Comparison of ENCODE assay signal across 11 mouse cellular contexts in genomic region chr13:38009721-38010408, GRCm38 (mm10). TPM values are rescaled to one million over a fixed set of nuclear protein-coding genes. Genes with fewer than 3 reads are reported as not detected.
DNase-seq lines count a peak whose midpoint lies in the region; ATAC-seq and TF ChIP-seq lines count a peak whose summit lies in the region.
"Had no signal": no experiment of that assay in that cellular context is flagged by ENCODE, and none has a peak within 500 bp of the region (broad histone marks: within the 10 kb centered on the region; RNA-seq: fewer than 3 reads in every experiment).

No protein-coding gene starts in this region.

- no peak overlapping the region for H3K27ac ChIP-seq in kidney, adult 2 months (ENCODE audit: insufficient read depth, low read depth, low read length)
- H3K27ac ChIP-seq in kidney, embryonic 14.5 days (ENCODE audit: low read depth, low read length) = no peak overlapping the region
- peak overlapping the region; percentile 86 for H3K27ac ChIP-seq in MEL (ENCODE audit: control insufficient read depth, low read depth, low read length)
- peak overlapping the region; percentile 79 for H3K27ac ChIP-seq in liver, embryonic 12.5 days
- H3K27ac ChIP-seq in heart, embryonic 10.5 days = no peak overlapping the region
- H3K27ac ChIP-seq: embryonic facial prominence, embryonic 15.5 days; stomach, embryonic 15.5 days had no signal

- peak; percentile 3 for DNase-seq in kidney, adult 2 months
- peak; percentile 96 for DNase-seq in MEL (ENCODE audit: low read depth, low spot score)
- no peak for DNase-seq in heart, embryonic 10.5 days (ENCODE audit: low spot score)
- no peak for DNase-seq in MN1 (ENCODE audit: low spot score)
- DNase-seq: cerebellum, adult 11 months had no signal

- no peak overlapping the region for H3K4me2 ChIP-seq in kidney, embryonic 14.5 days (replicated peaks; ENCODE audit: low read depth, low read length)
- H3K4me2 ChIP-seq in liver, embryonic 12.5 days = peak overlapping the region; percentile 49
- H3K4me2 ChIP-seq: embryonic facial prominence, embryonic 15.5 days; stomach, embryonic 15.5 days had no signal

- no peak for TF ChIP-seq RAD21 in MEL (IDR thresholded peaks at IDR 0.05; ENCODE audit: low read depth, low read length)

- H3K4me3 ChIP-seq in kidney, adult 2 months (ENCODE audit: insufficient read depth, low read depth, low read length) = no peak overlapping the region
- H3K4me3 ChIP-seq in kidney, embryonic 14.5 days (ENCODE audit: low read length) = no peak overlapping the region
- H3K4me3 ChIP-seq in MEL (ENCODE audit: control insufficient read depth in 1 of 2, insufficient read depth in 1 of 2, low read depth in 2 of 2, low read length in 2 of 2) = peak overlapping the region; percentile 36 to 44
- no peak overlapping the region for H3K4me3 ChIP-seq in liver, embryonic 12.5 days
- no peak overlapping the region for H3K4me3 ChIP-seq in heart, embryonic 10.5 days
- H3K4me3 ChIP-seq: embryonic facial prominence, embryonic 15.5 days; stomach, embryonic 15.5 days had no signal

- H3K27me3 ChIP-seq in kidney, adult 2 months (replicated peaks; ENCODE audit: control insufficient read depth, insufficient read depth, low read length) = no peaks in the 10 kb centered on the region
- H3K27me3 ChIP-seq in kidney, embryonic 14.5 days (ENCODE audit: control insufficient read depth, insufficient read depth, low read length) = no peaks in the 10 kb centered on the region
- no peaks in the 10 kb centered on the region for H3K27me3 ChIP-seq in MEL (ENCODE audit: control insufficient read depth in 1 of 2, insufficient read depth in 2 of 2, low read length in 2 of 2)
- H3K27me3 ChIP-seq in liver, embryonic 12.5 days (replicated peaks) = no peaks in the 10 kb centered on the region; the same call in 1 of the 2 replicates
- H3K27me3 ChIP-seq in heart, embryonic 10.5 days (ENCODE audit: insufficient read depth, poor library complexity, severe bottlenecking) = no peaks in the 10 kb centered on the region
- H3K27me3 ChIP-seq: embryonic facial prominence, embryonic 15.5 days; stomach, embryonic 15.5 days had no signal

- H3K79me2 ChIP-seq in MEL (ENCODE audit: control insufficient read depth, insufficient read depth, low read length, poor library complexity) = no peaks in the 10 kb centered on the region

- no peak overlapping the region for H3K9ac ChIP-seq in kidney, embryonic 14.5 days (ENCODE audit: low read depth, low read length)
- H3K9ac ChIP-seq in MEL (ENCODE audit: control insufficient read depth, low read depth, low read length, poor library complexity, severe bottlenecking) = peak overlapping the region; percentile 55
- H3K9ac ChIP-seq in liver, embryonic 12.5 days = peak overlapping the region; percentile 14; the same call in 1 of the 2 replicates
- H3K9ac ChIP-seq: embryonic facial prominence, embryonic 15.5 days; stomach, embryonic 15.5 days had no signal

- no peaks in the 10 kb centered on the region for H3K4me1 ChIP-seq in kidney, adult 2 months (ENCODE audit: control insufficient read depth, insufficient read depth, low read length)
- H3K4me1 ChIP-seq in kidney, embryonic 14.5 days (ENCODE audit: control insufficient read depth, insufficient read depth, low read length) = no peaks in the 10 kb centered on the region
- peaks cover 9 to 14% of the 10 kb centered on the region in 2 experiments for H3K4me1 ChIP-seq in MEL (ENCODE audit: control insufficient read depth in 1 of 2, insufficient read depth in 2 of 2, low read length in 2 of 2)
- peaks cover 16% of the 10 kb centered on the region for H3K4me1 ChIP-seq in liver, embryonic 12.5 days
- no peaks in the 10 kb centered on the region for H3K4me1 ChIP-seq in heart, embryonic 10.5 days
- H3K4me1 ChIP-seq: embryonic facial prominence, embryonic 15.5 days; stomach, embryonic 15.5 days had no signal

- no peak for TF ChIP-seq CTCF in kidney, adult 2 months (conservative IDR thresholded peaks at IDR 0.05; ENCODE audit: insufficient read depth, insufficient read length, low read depth, low read length)
- TF ChIP-seq CTCF in MEL (IDR thresholded peaks at IDR 0.05 in 2 of 3, conservative IDR thresholded peaks at IDR 0.05 in 1 of 3; ENCODE audit: control insufficient read depth in 1 of 3, insufficient read depth in 1 of 3, low read depth in 2 of 3, low read length in 3 of 3, poor library complexity in 1 of 3, severe bottlenecking in 1 of 3) = no peak

- ATAC-seq in kidney, embryonic 14.5 days (ENCODE audit: low FRiP score, low TSS enrichment) = no peak
- ATAC-seq in liver, embryonic 12.5 days = peak; percentile 82
- peak; percentile 89 for ATAC-seq in neutrophil, adult 5-6 weeks (ENCODE audit: extremely low read depth, insufficient number of reproducible peaks, low FRiP score, poor library complexity, severe bottlenecking)
- ATAC-seq in frontal cortex, adult (ENCODE audit: low TSS enrichment) = no peak

- H3K36me3 ChIP-seq in kidney, adult 2 months (ENCODE audit: control insufficient read depth, insufficient read depth, low read length) = no peaks in the 10 kb centered on the region
- no peaks in the 10 kb centered on the region for H3K36me3 ChIP-seq in kidney, embryonic 14.5 days (ENCODE audit: control insufficient read depth, insufficient read depth, low read length)
- peaks cover 0 to 15% of the 10 kb centered on the region in 2 experiments; a peak in 2 of 4 replicates for H3K36me3 ChIP-seq in MEL (ENCODE audit: control insufficient read depth in 1 of 2, insufficient read depth in 2 of 2, low read length in 2 of 2)
- no peaks in the 10 kb centered on the region for H3K36me3 ChIP-seq in liver, embryonic 12.5 days
- H3K36me3 ChIP-seq in heart, embryonic 10.5 days = no peaks in the 10 kb centered on the region
- H3K36me3 ChIP-seq: embryonic facial prominence, embryonic 15.5 days; stomach, embryonic 15.5 days had no signal

- peak; percentile 97 to 98 for TF ChIP-seq EP300 in MEL (IDR thresholded peaks at IDR 0.05; ENCODE audit: low read depth in 1 of 2, low read length in 2 of 2)

- no peak for TF ChIP-seq POLR2A in kidney, adult 2 months (IDR thresholded peaks at IDR 0.05; ENCODE audit: low read depth, low read length)
- no peak; a peak in 1 of 4 replicates for TF ChIP-seq POLR2A in MEL (IDR thresholded peaks at IDR 0.05; ENCODE audit: control insufficient read depth in 1 of 2, insufficient read depth in 1 of 2, low read depth in 1 of 2, low read length in 2 of 2, poor library complexity in 1 of 2)

- whole genome bisulfite sequencing in kidney, adult 2 months = 76% methylated on average over 5 of the region's 5 CpGs
- WGBS in kidney, embryonic 14.5 days = 76% methylated on average over 5 of the region's 5 CpGs
- WGBS in liver, embryonic 12.5 days (ENCODE audit: insufficient replicate concordance) = 34% methylated on average over 5 of the region's 5 CpGs
- 80% methylated on average over 5 of the region's 5 CpGs for WGBS in heart, embryonic 10.5 days

- H3K9me3 ChIP-seq in kidney, embryonic 14.5 days (ENCODE audit: control insufficient read depth, low read length) = no peaks in the 10 kb centered on the region
- no peaks in the 10 kb centered on the region for H3K9me3 ChIP-seq in MEL (replicated peaks; ENCODE audit: insufficient read depth, low read length)
- no peaks in the 10 kb centered on the region for H3K9me3 ChIP-seq in liver, embryonic 12.5 days (replicated peaks)
- H3K9me3 ChIP-seq in heart, embryonic 10.5 days = no peaks in the 10 kb centered on the region
- H3K9me3 ChIP-seq: embryonic facial prominence, embryonic 15.5 days; stomach, embryonic 15.5 days had no signal

TF ChIP-seq in MEL, 35 proteins besides CTCF, POLR2A, EP300 and RAD21 (continues in another document):
- TF ChIP-seq ZMIZ1 (IDR thresholded peaks at IDR 0.05; ENCODE audit: low read depth, low read length) = no peak; the same call in 1 of the 2 replicates
- no peak for TF ChIP-seq UBTF (IDR thresholded peaks at IDR 0.05; ENCODE audit: borderline replicate concordance, insufficient read depth, low read depth, low read length)
- no peak for TF ChIP-seq NELFE (IDR thresholded peaks at IDR 0.05; ENCODE audit: low read depth, low read length)
- no peak for TF ChIP-seq CHD2 (IDR thresholded peaks at IDR 0.05; ENCODE audit: low read length)
- no peak for TF ChIP-seq ZKSCAN1 (IDR thresholded peaks at IDR 0.05; ENCODE audit: low read depth, low read length)
- TF ChIP-seq JUND (IDR thresholded peaks at IDR 0.05; ENCODE audit: low read depth, low read length) = no peak
- peak; percentile 81; the same call in 1 of the 2 replicates for TF ChIP-seq RCOR1 (IDR thresholded peaks at IDR 0.05; ENCODE audit: low read depth, low read length)

RNA-seq across cellular contexts. Expression of gene Ssr1, which starts 15.8 kb away (rescaled TPM):
- 6.9 and 10.5 TPM in 2 replicates for polyA plus RNA-seq in kidney, adult 2 months (2012; rRNA removed)
- 76.7 and 133 TPM in 2 replicates for polyA plus RNA-seq in kidney, embryonic 14.5 days (2014; fragmentation: Nextera tagmentation; extraction: Ambion mirVana)
- 76.7 and 77.2 TPM in 2 replicates for total RNA-seq in MEL (2012; rRNA removed)
- 100 to 1,000 TPM in 1 of 2 experiments, 10 to 100 TPM in 1; 30.9 to 104 TPM for polyA plus RNA-seq in MEL (2012; ENCODE audit: insufficient read depth in 1 of 2, insufficient read length in 2 of 2, low read depth in 1 of 2, low replicate concordance in 2 of 2, missing spikeins in 1 of 2)
- polyA plus RNA-seq in liver, embryonic 12.5 days (2016; fragmentation: Nextera tagmentation; extraction: Ambion mirVana) = 103 and 107 TPM in 2 replicates
- 38.7 and 50.6 TPM in 2 replicates for total RNA-seq in neutrophil, adult 5-6 weeks (2017)
- polyA plus RNA-seq in heart, embryonic 10.5 days (2016; fragmentation: Nextera tagmentation; extraction: Ambion mirVana) = 114 TPM in 2 replicates

RNA-seq across cellular contexts. Expression of gene Riok1, which starts 26.9 kb away (rescaled TPM):
- polyA plus RNA-seq in kidney, adult 2 months (2012; rRNA removed) = 7.6 and 8.0 TPM in 2 replicates
- polyA plus RNA-seq in kidney, embryonic 14.5 days (2014; fragmentation: Nextera tagmentation; extraction: Ambion mirVana) = 50.8 and 62.3 TPM in 2 replicates
- 37.6 and 43.7 TPM in 2 replicates for total RNA-seq in MEL (2012; rRNA removed)
- 10 to 100 TPM in 1 of 2 experiments, not detected in 1; 40.5 TPM for polyA plus RNA-seq in MEL (2012; ENCODE audit: insufficient read depth in 1 of 2, insufficient read length in 2 of 2, low read depth in 1 of 2, low replicate concordance in 2 of 2, missing spikeins in 1 of 2)
- 33.9 TPM in 2 replicates for polyA plus RNA-seq in liver, embryonic 12.5 days (2016; fragmentation: Nextera tagmentation; extraction: Ambion mirVana)
- 114 and 138 TPM in 2 replicates for total RNA-seq in neutrophil, adult 5-6 weeks (2017)
- polyA plus RNA-seq in heart, embryonic 10.5 days (2016; fragmentation: Nextera tagmentation; extraction: Ambion mirVana) = 36.2 and 41.9 TPM in 2 replicates

RNA-seq across cellular contexts. Expression of gene Cage1, which starts 27.0 kb away (rescaled TPM):
- polyA plus RNA-seq in kidney, adult 2 months (2012; rRNA removed) = 0.23 and 0.28 TPM in 2 replicates
- 0.90 and 1.1 TPM in 2 replicates for polyA plus RNA-seq in kidney, embryonic 14.5 days (2014; fragmentation: Nextera tagmentation; extraction: Ambion mirVana)
- 1.0 and 1.1 TPM in 2 replicates for total RNA-seq in MEL (2012; rRNA removed)
- polyA plus RNA-seq in MEL (2012; ENCODE audit: insufficient read depth in 1 of 2, insufficient read length in 2 of 2, low read depth in 1 of 2, low replicate concordance in 2 of 2, missing spikeins in 1 of 2) = under 1 TPM in 1 of 2 experiments, not detected in 1; 0.78 TPM
- polyA plus RNA-seq in liver, embryonic 12.5 days (2016; fragmentation: Nextera tagmentation; extraction: Ambion mirVana) = 0.80 and 0.88 TPM in 2 replicates
- 4.5 and 4.9 TPM in 2 replicates for total RNA-seq in neutrophil, adult 5-6 weeks (2017)
- 0.74 and 0.87 TPM in 2 replicates for polyA plus RNA-seq in heart, embryonic 10.5 days (2016; fragmentation: Nextera tagmentation; extraction: Ambion mirVana)

Comparison
In these comparisons a context has a peak if more than half of its experiments do, and no peak if none do; other contexts are left out.
1. DNase-seq: peak in kidney, adult 2 months (single experiment) and MEL (single experiment); none in heart, embryonic 10.5 days (single experiment) and MN1 (single experiment).
2. H3K27ac ChIP-seq: peak in MEL (single experiment) and liver, embryonic 12.5 days (single experiment); none in kidney, adult 2 months (single experiment), kidney, embryonic 14.5 days (single experiment) and heart, embryonic 10.5 days (single experiment).
3. H3K4me3 ChIP-seq: peak in MEL (2 of 2); none in kidney, adult 2 months (single experiment), kidney, embryonic 14.5 days (single experiment), liver, embryonic 12.5 days (single experiment) and heart, embryonic 10.5 days (single experiment).
4. ATAC-seq: peak in liver, embryonic 12.5 days (single experiment) and neutrophil, adult 5-6 weeks (single experiment); none in kidney, embryonic 14.5 days (single experiment) and frontal cortex, adult (single experiment).